Mouse (Mus musculus): Measurements from ENCODE around the gene Sord. TPM values are rescaled to one million over a fixed set of nuclear protein-coding genes. Genes with fewer than 3 reads are reported as not detected.

Sord gene
- polyA plus RNA-seq, 1 experiment: 23.0 TPM

- Histone ChIP-seq H3K79me2 (ENCODE audit: control insufficient read depth, insufficient read depth) (no peaks in the 10 kb centered on the region), H3ac (ENCODE audit: control insufficient read depth, insufficient read length, low read depth) (no peak overlapping the region), H3K79me3 (ENCODE audit: low read depth) (no peaks in the 10 kb centered on the region), H3K36me3 (ENCODE audit: control insufficient read depth, insufficient read depth) (no peaks in the 10 kb centered on the region), H3K4me3 (ENCODE audit: insufficient read depth, poor library complexity, severe bottlenecking) (no peak overlapping the region), H3K27me3 (ENCODE audit: control insufficient read depth, insufficient read depth, insufficient read length) (no peaks in the 10 kb centered on the region)
- TF ChIP-seq MYOD1 (IDR thresholded peaks at IDR 0.05; ENCODE audit: control insufficient read depth, insufficient read length, low read depth): peak; percentile 60
- no peak for TF ChIP-seq FOSL1 (IDR thresholded peaks at IDR 0.05; ENCODE audit: insufficient read depth, low read length, poor library complexity, severe bottlenecking)
Measured at GRCm38 (mm10) chr2:122305097-122305892, 70.7 kb downstream of the Sord start.

GRCm38 (mm10) chr2:122306184-122306583 is 71.6 kb downstream of the Sord start:
- Histone ChIP-seq H3ac (ENCODE audit: control insufficient read depth, insufficient read length, low read depth) (no peak overlapping the region), H3K79me2 (ENCODE audit: control insufficient read depth, insufficient read depth) (no peaks in the 10 kb centered on the region), H3K4me3 (ENCODE audit: insufficient read depth, poor library complexity, severe bottlenecking) (no peak overlapping the region), H3K27me3 (ENCODE audit: control insufficient read depth, insufficient read depth, insufficient read length) (no peaks in the 10 kb centered on the region), H3K79me3 (ENCODE audit: low read depth) (no peaks in the 10 kb centered on the region), H3K36me3 (ENCODE audit: control insufficient read depth, insufficient read depth) (no peaks in the 10 kb centered on the region)
- TF ChIP-seq CTCF (IDR thresholded peaks at IDR 0.05; ENCODE audit: control insufficient read depth, insufficient read depth, insufficient read length) (no peak), FOSL1 (IDR thresholded peaks at IDR 0.05; ENCODE audit: insufficient read depth, low read length, poor library complexity, severe bottlenecking) (peak; percentile 71), CEBPB (IDR thresholded peaks at IDR 0.05; ENCODE audit: low read depth) (no peak), MYOD1 (IDR thresholded peaks at IDR 0.05; ENCODE audit: control insufficient read depth, insufficient read length, low read depth) (peak; percentile 79), MYOG (IDR thresholded peaks at IDR 0.05; ENCODE audit: control insufficient read depth, extremely low read depth, insufficient read length) (no peak), MAX (IDR thresholded peaks at IDR 0.05) (no peak), USF1 (IDR thresholded peaks at IDR 0.05; ENCODE audit: low read depth) (no peak)

- no peak overlapping the region for H3K4me3 ChIP-seq (ENCODE audit: insufficient read depth, poor library complexity, severe bottlenecking)
- H3ac ChIP-seq (ENCODE audit: control insufficient read depth, insufficient read length, low read depth): no peak overlapping the region
- H3K36me3 ChIP-seq (ENCODE audit: control insufficient read depth, insufficient read depth): no peaks in the 10 kb centered on the region
- TF ChIP-seq MYOD1 (IDR thresholded peaks at IDR 0.05; ENCODE audit: control insufficient read depth, insufficient read length, low read depth) (no peak), MYOG (IDR thresholded peaks at IDR 0.05; ENCODE audit: control insufficient read depth, extremely low read depth, insufficient read length) (no peak), CEBPB (IDR thresholded peaks at IDR 0.05; ENCODE audit: low read depth) (no peak), USF1 (IDR thresholded peaks at IDR 0.05; ENCODE audit: low read depth) (no peak), FOSL1 (IDR thresholded peaks at IDR 0.05; ENCODE audit: insufficient read depth, low read length, poor library complexity, severe bottlenecking) (no peak), CTCF (IDR thresholded peaks at IDR 0.05; ENCODE audit: control insufficient read depth, insufficient read depth, insufficient read length) (no peak), MAX (IDR thresholded peaks at IDR 0.05) (no peak)
- no peaks in the 10 kb centered on the region for H3K27me3 ChIP-seq (ENCODE audit: control insufficient read depth, insufficient read depth, insufficient read length)
- no peaks in the 10 kb centered on the region for H3K79me3 ChIP-seq (ENCODE audit: low read depth)
- no peaks in the 10 kb centered on the region for H3K79me2 ChIP-seq (ENCODE audit: control insufficient read depth, insufficient read depth)
Measured at GRCm38 (mm10) chr2:122309647-122310046, 75.1 kb downstream of the Sord start.

GRCm38 (mm10) chr2:122311561-122311960 is 77.0 kb downstream of the Sord start:
- Histone ChIP-seq H3K79me3 (ENCODE audit: low read depth) (no peaks in the 10 kb centered on the region), H3ac (ENCODE audit: control insufficient read depth, insufficient read length, low read depth) (no peak overlapping the region), H3K79me2 (ENCODE audit: control insufficient read depth, insufficient read depth) (no peaks in the 10 kb centered on the region), H3K36me3 (ENCODE audit: control insufficient read depth, insufficient read depth) (no peaks in the 10 kb centered on the region), H3K4me3 (ENCODE audit: insufficient read depth, poor library complexity, severe bottlenecking) (no peak overlapping the region), H3K27me3 (ENCODE audit: control insufficient read depth, insufficient read depth, insufficient read length) (no peaks in the 10 kb centered on the region)
- no peak for TF ChIP-seq USF1 (IDR thresholded peaks at IDR 0.05; ENCODE audit: low read depth)
- no peak for TF ChIP-seq CTCF (IDR thresholded peaks at IDR 0.05; ENCODE audit: control insufficient read depth, insufficient read depth, insufficient read length)
- no peak for TF ChIP-seq CEBPB (IDR thresholded peaks at IDR 0.05; ENCODE audit: low read depth)

- Histone ChIP-seq H3K36me3 (ENCODE audit: control insufficient read depth, insufficient read depth) (no peaks in the 10 kb centered on the region), H3K79me3 (ENCODE audit: low read depth) (no peaks in the 10 kb centered on the region), H3K27me3 (ENCODE audit: control insufficient read depth, insufficient read depth, insufficient read length) (no peaks in the 10 kb centered on the region), H3K4me3 (ENCODE audit: insufficient read depth, poor library complexity, severe bottlenecking) (no peak overlapping the region), H3K79me2 (ENCODE audit: control insufficient read depth, insufficient read depth) (no peaks in the 10 kb centered on the region), H3ac (ENCODE audit: control insufficient read depth, insufficient read length, low read depth) (no peak overlapping the region)
- TF ChIP-seq CTCF (IDR thresholded peaks at IDR 0.05; ENCODE audit: control insufficient read depth, insufficient read depth, insufficient read length) (peak; percentile 33), CEBPB (IDR thresholded peaks at IDR 0.05; ENCODE audit: low read depth) (no peak), MAX (IDR thresholded peaks at IDR 0.05) (no peak)
Measured at GRCm38 (mm10) chr2:122312722-122313417, 78.3 kb downstream of the Sord start.

GRCm38 (mm10) chr2:122313536-122313935 is 79.0 kb downstream of the Sord start, which contains the start of gene Duoxa1:
Gene Duoxa1, minus strand, starts transcription at chr2:122313730.
- no peak within 1 kb of the TSS for H3K4me3 ChIP-seq (ENCODE audit: insufficient read depth, poor library complexity, severe bottlenecking)
- H3K27me3 ChIP-seq (ENCODE audit: control insufficient read depth, insufficient read depth, insufficient read length): no peaks in the 10 kb centered on the region

More at GRCm38 (mm10) chr2:122313536-122313935, 79.0 kb downstream of the Sord start, which contains the start of gene Duoxa1:
- H3K79me3 ChIP-seq (ENCODE audit: low read depth): no peaks in the 10 kb centered on the region
- H3K36me3 ChIP-seq (ENCODE audit: control insufficient read depth, insufficient read depth): no peaks in the 10 kb centered on the region
- TF ChIP-seq CTCF (IDR thresholded peaks at IDR 0.05; ENCODE audit: control insufficient read depth, insufficient read depth, insufficient read length) (no peak), MYOG (IDR thresholded peaks at IDR 0.05; ENCODE audit: control insufficient read depth, extremely low read depth, insufficient read length) (no peak), MYOD1 (IDR thresholded peaks at IDR 0.05; ENCODE audit: control insufficient read depth, insufficient read length, low read depth) (no peak), CEBPB (IDR thresholded peaks at IDR 0.05; ENCODE audit: low read depth) (no peak), FOSL1 (IDR thresholded peaks at IDR 0.05; ENCODE audit: insufficient read depth, low read length, poor library complexity, severe bottlenecking) (no peak), USF1 (IDR thresholded peaks at IDR 0.05; ENCODE audit: low read depth) (no peak), MAX (IDR thresholded peaks at IDR 0.05) (no peak)
- H3K79me2 ChIP-seq (ENCODE audit: control insufficient read depth, insufficient read depth): no peaks in the 10 kb centered on the region
- H3ac ChIP-seq (ENCODE audit: control insufficient read depth, insufficient read length, low read depth): no peak within 1 kb of the TSS
